Mouse (Mus musculus): ENCODE data around the gene Tbpl2. TPM values are rescaled to one million over a fixed set of nuclear protein-coding genes. Genes with fewer than 3 reads are reported as not detected.

Gene Tbpl2
- not detected for total RNA-seq (2021)
- long read RNA-seq, experiment 1, result 0 reads
- long read RNA-seq, experiment 2, result 0 reads

- DNase-seq (ENCODE audit: low spot score), result no peak
Measured at GRCm38 (mm10) chr2:24096495-24096894, at the start of gene Tbpl2. Gene Tbpl2 (minus strand): TSS chr2:24096595.

- DNase-seq (ENCODE audit: low spot score), result no peak
Measured at GRCm38 (mm10) chr2:24134373-24134772, 38.0 kb upstream of the Tbpl2 start.

- no peak for DNase-seq (ENCODE audit: low spot score)
Measured at GRCm38 (mm10) chr2:24109085-24109484, 12.7 kb upstream of the Tbpl2 start.

GRCm38 (mm10) chr2:24103619-24104289 is 7.4 kb upstream of the Tbpl2 start:
- no peak for DNase-seq (ENCODE audit: low spot score)

GRCm38 (mm10) chr2:24090921-24091320 is 5.5 kb downstream of the Tbpl2 start:
- no peak for DNase-seq (ENCODE audit: low spot score)

GRCm38 (mm10) chr2:24050459-24050858 is 45.9 kb downstream of the Tbpl2 start:
- no peak for DNase-seq (ENCODE audit: low spot score)

GRCm38 (mm10) chr2:24049344-24049990 is 46.9 kb downstream of the Tbpl2 start, which contains the start of gene Hnmt:
Gene Hnmt (minus strand): TSS chr2:24049394.
- DNase-seq (ENCODE audit: low spot score), result no peak

- peak; percentile 69 for DNase-seq (ENCODE audit: low spot score)
Measured at GRCm38 (mm10) chr2:24048480-24049097, 47.8 kb downstream of the Tbpl2 start.

- DNase-seq (ENCODE audit: low spot score), result no peak
Measured at GRCm38 (mm10) chr2:24047551-24048479, 48.6 kb downstream of the Tbpl2 start.

GRCm38 (mm10) chr2:24042901-24043300 is 53.5 kb downstream of the Tbpl2 start:
- no peak for DNase-seq (ENCODE audit: low spot score)

GRCm38 (mm10) chr2:24040531-24040930 is 55.9 kb downstream of the Tbpl2 start:
- no peak for DNase-seq (ENCODE audit: low spot score)

Other genes starting within 250 kb of the Tbpl2 start
- gene Hnmt, start 47.2 kb downstream of the Tbpl2 start, total RNA-seq (2021), result 1 to 10 TPM; 6.4 to 7.6 TPM
- not detected for gene Il1f8, start 56.6 kb upstream of the Tbpl2 start, total RNA-seq (2021)
- not detected for gene Il1f9, start 89.9 kb upstream of the Tbpl2 start, total RNA-seq (2021)
- gene Il1f6, start 118.8 kb upstream of the Tbpl2 start, total RNA-seq (2021), result not detected
- gene Il1f5, start 180.4 kb upstream of the Tbpl2 start, total RNA-seq (2021), result not detected
- not detected for gene Il1f10, start 194.6 kb upstream of the Tbpl2 start, total RNA-seq (2021)
- not detected for gene Il1rn, start 240.3 kb upstream of the Tbpl2 start, total RNA-seq (2021)

Measured in gastrocnemius, adult 18-20 months (tissue).